Mouse (Mus musculus): Measurements from ENCODE around the gene Tbx5. TPM values are rescaled to one million over a fixed set of nuclear protein-coding genes. Genes with fewer than 3 reads are reported as not detected.

The Tbx5 gene
- polyA plus RNA-seq, 1 experiment from 2014 or later = not detected

- 52% methylated on average over 2 of the region's 2 CpGs for WGBS
- H3K4me1 ChIP-seq = no peaks in the 10 kb centered on the region
- no peak overlapping the region for H3K9ac ChIP-seq (replicated peaks)
- no peak overlapping the region for H3K27ac ChIP-seq (replicated peaks)
- peaks cover 35% of the 10 kb centered on the region; the same call in 1 of the 2 replicates for H3K27me3 ChIP-seq
- H3K4me2 ChIP-seq (replicated peaks) = no peak overlapping the region
- no peaks in the 10 kb centered on the region for H3K36me3 ChIP-seq
- no peaks in the 10 kb centered on the region for H3K9me3 ChIP-seq
- ATAC-seq (replicated peaks) = no peak
- H3K4me3 ChIP-seq = no peak overlapping the region
Observed at GRCm38 (mm10) chr5:119821506-119821905, 11.0 kb upstream of the Tbx5 start.

DNA sequence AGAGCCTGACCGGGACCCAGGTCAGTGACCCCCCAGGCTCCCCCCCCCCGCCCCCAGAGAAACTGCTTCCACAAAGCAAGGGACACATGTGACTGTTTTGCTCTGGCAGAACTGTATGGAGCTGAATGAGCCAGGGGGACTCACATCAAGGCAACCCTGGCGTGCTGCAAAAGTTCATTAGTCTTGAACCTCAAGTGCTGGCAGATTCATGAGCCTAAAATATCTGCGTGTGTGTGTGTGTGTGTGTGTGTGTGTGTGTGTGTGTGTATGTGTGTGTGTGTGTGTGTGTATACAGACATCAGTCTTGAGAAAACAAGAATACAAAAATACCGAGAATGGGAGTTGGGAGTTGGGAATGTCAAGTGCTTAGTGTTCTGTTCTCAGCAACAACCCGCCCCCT, 5.1 kb upstream of the Tbx5 start:
- Histone ChIP-seq H3K9ac (replicated peaks) (no peak overlapping the region), H3K9me3 (no peaks in the 10 kb centered on the region), H3K4me1 (no peaks in the 10 kb centered on the region), H3K27ac (replicated peaks) (no peak overlapping the region), H3K36me3 (no peaks in the 10 kb centered on the region), H3K4me2 (replicated peaks) (no peak overlapping the region), H3K4me3 (no peak overlapping the region), H3K27me3 (peaks cover 74% of the 10 kb centered on the region)
- ATAC-seq (replicated peaks) = no peak
- WGBS = 72% methylated on average over 6 of the region's 6 CpGs

DNA sequence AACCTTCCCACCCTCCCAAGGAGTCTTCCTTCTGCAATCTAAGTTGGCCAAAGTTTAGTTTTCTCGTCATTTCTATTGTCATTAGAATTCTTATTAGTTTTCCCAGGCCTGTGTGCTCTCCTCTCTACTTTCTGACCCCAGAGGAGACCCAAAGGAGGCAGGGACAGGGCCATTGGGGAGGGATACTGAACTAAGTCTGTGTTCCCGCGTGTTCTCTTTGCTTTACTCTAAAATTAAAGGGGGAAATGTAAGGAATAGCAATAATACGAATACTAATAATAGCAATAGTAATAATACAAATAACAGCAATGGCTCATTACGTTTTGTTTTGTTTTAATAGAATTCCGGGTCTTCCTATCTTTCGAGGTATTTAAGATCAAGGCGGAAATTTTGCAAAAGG, 1.9 kb upstream of the Tbx5 start:
- Histone ChIP-seq H3K4me2 (replicated peaks) (no peak overlapping the region), H3K9me3 (no peaks in the 10 kb centered on the region), H3K27me3 (peaks cover 83% of the 10 kb centered on the region), H3K27ac (replicated peaks) (no peak overlapping the region), H3K9ac (replicated peaks) (no peak overlapping the region), H3K4me3 (no peak overlapping the region), H3K4me1 (peaks cover 6% of the 10 kb centered on the region), H3K36me3 (no peaks in the 10 kb centered on the region)
- 7% methylated on average over 8 of the region's 8 CpGs for WGBS
- no peak for ATAC-seq (replicated peaks)

DNA sequence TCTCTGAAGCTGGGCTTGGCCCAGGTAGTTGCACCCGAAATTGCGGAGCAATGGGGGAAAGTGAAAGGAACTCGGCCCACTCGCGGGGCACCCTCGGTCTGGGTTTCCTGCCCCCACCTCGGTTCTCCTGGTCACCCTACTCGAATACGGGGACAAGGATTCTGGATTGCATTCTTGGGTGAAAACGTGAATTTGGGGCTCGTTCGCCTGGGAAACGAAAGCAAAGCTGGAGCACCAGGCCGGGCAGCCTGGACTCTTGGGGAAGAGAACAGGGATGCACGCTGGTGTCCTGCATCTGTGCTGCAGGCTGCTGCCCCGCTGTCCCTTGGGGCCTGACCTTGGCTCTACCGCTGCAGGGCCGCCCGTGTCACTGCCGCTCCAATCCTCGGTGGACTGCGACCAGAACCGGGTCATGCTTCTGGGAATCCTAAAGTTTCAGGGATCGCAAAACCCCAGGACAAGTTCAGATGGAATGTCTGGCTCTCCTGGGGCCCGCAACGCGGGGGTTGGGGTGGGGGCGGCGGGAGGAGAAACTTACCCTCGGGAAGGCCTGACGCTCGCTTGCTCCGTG, 1.2 kb upstream of the Tbx5 start:
- peaks cover 89% of the 10 kb centered on the region for H3K27me3 ChIP-seq
- H3K9ac ChIP-seq (replicated peaks) = no peak overlapping the region
- H3K4me2 ChIP-seq (replicated peaks) = no peak overlapping the region
- H3K27ac ChIP-seq (replicated peaks) = no peak overlapping the region
- H3K36me3 ChIP-seq = no peaks in the 10 kb centered on the region
- ATAC-seq (replicated peaks) = no peak
- no peak overlapping the region for H3K4me3 ChIP-seq
- H3K4me1 ChIP-seq = peaks cover 6% of the 10 kb centered on the region
- H3K9me3 ChIP-seq = no peaks in the 10 kb centered on the region
- under 1% methylated on average over 33 of the region's 33 CpGs for WGBS

DNA sequence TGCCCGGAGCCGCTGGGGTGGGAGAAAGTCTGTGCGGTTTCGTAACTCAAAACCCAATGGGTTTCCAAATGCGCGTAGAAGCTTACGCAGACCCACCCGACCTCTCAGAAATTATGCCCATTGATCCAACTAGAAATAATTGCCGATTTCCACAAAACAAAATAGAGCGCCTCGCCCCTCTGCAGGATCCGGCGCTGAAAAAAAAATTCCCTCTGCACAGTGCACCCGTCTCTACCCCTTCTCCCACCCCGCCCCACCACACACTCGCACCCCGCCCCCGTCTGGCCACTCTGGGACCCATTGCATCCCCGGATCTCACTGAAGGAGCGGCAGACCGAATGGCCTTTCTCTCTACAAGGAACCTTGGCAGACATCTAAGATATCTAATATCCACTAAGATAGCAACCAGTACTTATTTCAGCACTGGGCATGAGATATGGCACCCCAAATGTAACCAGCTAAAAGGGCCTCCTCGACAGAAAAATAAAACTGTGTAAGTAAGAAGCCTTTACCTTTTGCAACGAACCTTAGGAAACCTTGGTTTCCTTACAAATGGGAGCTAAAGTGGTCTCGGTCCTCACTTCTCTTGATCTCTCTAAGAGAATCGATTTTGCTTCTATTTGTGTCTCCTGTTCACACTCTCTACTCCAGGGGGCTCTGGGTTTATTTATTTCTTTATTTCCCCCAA, 533 bp upstream of the Tbx5 start:
- H3K4me2 ChIP-seq (replicated peaks) = no peak overlapping the region
- H3K4me1 ChIP-seq = peaks cover 6% of the 10 kb centered on the region
- peaks cover 91% of the 10 kb centered on the region for H3K27me3 ChIP-seq
- no peak overlapping the region for H3K4me3 ChIP-seq
- H3K9ac ChIP-seq (replicated peaks) = no peak overlapping the region
- no peaks in the 10 kb centered on the region for H3K9me3 ChIP-seq
- WGBS = 1% methylated on average over 25 of the region's 25 CpGs
- no peaks in the 10 kb centered on the region for H3K36me3 ChIP-seq
- ATAC-seq (replicated peaks) = no peak
- H3K27ac ChIP-seq (replicated peaks) = no peak overlapping the region

DNA sequence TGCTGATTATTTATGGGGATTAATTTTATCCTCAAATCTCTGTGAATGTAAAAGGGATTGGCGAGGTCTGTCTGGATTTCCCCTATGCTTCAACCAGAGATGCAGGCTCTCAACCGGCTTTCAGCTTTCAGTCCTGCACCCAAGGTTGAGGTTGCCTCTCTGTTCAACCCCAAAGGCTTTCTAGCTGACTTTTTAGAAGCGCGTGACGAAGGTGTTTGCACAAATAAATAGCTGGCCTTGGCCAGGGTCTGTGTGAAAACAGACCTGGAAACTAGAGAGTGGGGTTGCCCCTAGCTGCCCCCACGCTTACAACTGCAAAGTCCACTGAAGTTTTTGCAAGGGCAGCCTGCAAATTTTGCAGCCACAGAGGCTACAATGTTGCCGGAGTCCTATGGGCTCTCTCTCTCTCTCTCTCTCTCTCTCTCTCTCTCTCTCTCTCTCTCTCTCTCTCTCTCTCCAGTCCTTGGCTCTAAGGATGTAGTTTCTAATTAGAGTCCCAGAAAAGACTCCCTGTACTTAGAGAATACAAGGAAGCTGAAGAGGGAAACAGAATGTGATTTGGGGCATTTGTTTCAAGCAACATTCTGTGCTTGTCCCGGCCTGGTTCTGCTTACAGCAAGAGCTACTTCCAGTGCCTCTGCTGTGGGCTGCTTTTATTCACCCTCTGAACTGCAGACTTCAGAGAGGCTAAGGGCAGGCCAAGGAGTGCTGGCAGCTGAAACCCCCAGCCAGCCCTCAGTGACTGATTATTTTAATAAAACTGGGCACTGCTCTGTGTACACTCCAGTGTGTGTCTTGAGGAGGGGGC, 959 bp downstream of the Tbx5 start:
- WGBS = under 1% methylated on average over 8 of the region's 8 CpGs
- Histone ChIP-seq H3K36me3 (no peaks in the 10 kb centered on the region), H3K27ac (replicated peaks) (no peak overlapping the region), H3K4me1 (peaks cover 6% of the 10 kb centered on the region), H3K4me3 (no peak overlapping the region), H3K9ac (replicated peaks) (no peak overlapping the region), H3K27me3 (peaks cover 91% of the 10 kb centered on the region), H3K4me2 (replicated peaks) (no peak overlapping the region), H3K9me3 (no peaks in the 10 kb centered on the region)
- no peak for ATAC-seq (replicated peaks)

DNA sequence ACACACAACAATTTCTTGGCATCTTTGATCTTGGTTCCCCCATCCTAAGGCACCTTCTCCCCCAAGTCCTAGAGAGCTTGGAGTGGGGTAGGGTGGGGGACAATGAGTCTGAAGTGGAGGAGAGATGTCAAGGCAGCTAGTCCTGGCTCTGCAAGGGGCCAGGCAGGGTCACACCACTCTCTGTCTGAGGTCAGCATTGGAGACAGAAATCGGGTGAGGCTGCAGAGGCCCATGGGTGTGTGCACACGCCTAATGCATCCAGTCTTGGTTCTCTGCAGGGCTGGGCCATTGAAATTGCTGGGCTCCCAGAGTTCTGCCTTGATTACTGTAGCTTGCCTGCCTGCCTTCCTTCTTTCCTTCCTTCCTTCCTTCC, 1.5 kb downstream of the Tbx5 start:
- H3K9ac ChIP-seq (replicated peaks) = no peak overlapping the region
- H3K27me3 ChIP-seq = peaks cover 91% of the 10 kb centered on the region
- ATAC-seq (replicated peaks) = no peak
- H3K9me3 ChIP-seq = no peaks in the 10 kb centered on the region
- H3K36me3 ChIP-seq = no peaks in the 10 kb centered on the region
- WGBS = 3% methylated on average over 2 of the region's 2 CpGs
- H3K27ac ChIP-seq (replicated peaks) = no peak overlapping the region
- H3K4me2 ChIP-seq (replicated peaks) = no peak overlapping the region
- H3K4me1 ChIP-seq = peaks cover 6% of the 10 kb centered on the region
- H3K4me3 ChIP-seq = no peak overlapping the region

DNA sequence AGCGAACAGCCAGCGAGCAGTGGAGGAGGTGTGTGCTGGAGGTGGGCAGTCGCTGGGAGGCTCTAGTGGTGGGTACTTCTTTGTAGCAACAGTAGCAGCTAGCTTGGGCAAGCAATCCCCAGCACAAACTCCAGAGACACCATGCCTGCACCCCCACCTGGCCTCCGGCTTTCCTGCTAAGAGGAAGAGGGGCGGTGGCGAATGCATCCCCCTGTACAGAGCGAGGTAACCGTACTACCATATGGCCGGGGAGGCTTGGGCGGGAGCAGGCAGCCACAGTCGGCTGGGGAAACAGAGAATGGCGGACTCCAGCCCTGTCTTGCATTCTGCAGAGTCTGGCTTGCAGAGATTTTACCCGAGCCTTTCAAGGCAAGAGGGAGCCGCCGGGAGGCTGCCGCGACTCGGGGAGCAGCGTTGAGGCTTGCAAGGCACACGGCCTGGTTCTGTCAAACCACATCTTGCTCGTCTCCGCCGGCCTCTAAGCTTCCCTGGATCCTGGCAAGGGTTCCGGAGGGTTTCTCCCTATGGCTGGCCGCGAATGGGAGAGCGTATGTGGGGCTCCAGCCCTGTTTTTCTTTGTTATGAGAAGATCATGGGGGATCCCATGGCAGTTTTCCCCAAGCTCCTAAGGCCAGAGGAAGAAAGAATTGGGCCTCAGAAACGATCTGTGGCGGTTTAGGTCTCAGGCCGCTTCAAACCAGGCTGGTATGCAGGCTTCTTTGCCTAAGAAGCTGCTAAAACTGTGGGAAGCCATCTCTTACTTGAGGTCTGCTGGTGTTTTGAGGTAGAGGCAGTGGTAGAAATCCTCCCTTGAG, 2.8 kb downstream of the Tbx5 start:
- Histone ChIP-seq H3K27ac (replicated peaks) (no peak overlapping the region), H3K4me3 (no peak overlapping the region), H3K9me3 (no peaks in the 10 kb centered on the region), H3K27me3 (peaks cover 92% of the 10 kb centered on the region), H3K4me1 (peaks cover 6% of the 10 kb centered on the region), H3K4me2 (replicated peaks) (no peak overlapping the region), H3K36me3 (no peaks in the 10 kb centered on the region), H3K9ac (replicated peaks) (no peak overlapping the region)
- ATAC-seq (replicated peaks) = no peak
- under 1% methylated on average over 30 of the region's 30 CpGs for WGBS

- Histone ChIP-seq H3K36me3 (no peaks in the 10 kb centered on the region), H3K4me2 (replicated peaks) (no peak overlapping the region), H3K27me3 (peaks cover 93% of the 10 kb centered on the region), H3K27ac (replicated peaks) (no peak overlapping the region), H3K4me3 (no peak overlapping the region), H3K9ac (replicated peaks) (no peak overlapping the region), H3K4me1 (peaks cover 6% of the 10 kb centered on the region), H3K9me3 (no peaks in the 10 kb centered on the region)
- no peak for ATAC-seq (replicated peaks)
- 4% methylated on average over 12 of the region's 12 CpGs for WGBS
Observed at GRCm38 (mm10) chr5:119835868-119836209, 3.4 kb downstream of the Tbx5 start.

DNA sequence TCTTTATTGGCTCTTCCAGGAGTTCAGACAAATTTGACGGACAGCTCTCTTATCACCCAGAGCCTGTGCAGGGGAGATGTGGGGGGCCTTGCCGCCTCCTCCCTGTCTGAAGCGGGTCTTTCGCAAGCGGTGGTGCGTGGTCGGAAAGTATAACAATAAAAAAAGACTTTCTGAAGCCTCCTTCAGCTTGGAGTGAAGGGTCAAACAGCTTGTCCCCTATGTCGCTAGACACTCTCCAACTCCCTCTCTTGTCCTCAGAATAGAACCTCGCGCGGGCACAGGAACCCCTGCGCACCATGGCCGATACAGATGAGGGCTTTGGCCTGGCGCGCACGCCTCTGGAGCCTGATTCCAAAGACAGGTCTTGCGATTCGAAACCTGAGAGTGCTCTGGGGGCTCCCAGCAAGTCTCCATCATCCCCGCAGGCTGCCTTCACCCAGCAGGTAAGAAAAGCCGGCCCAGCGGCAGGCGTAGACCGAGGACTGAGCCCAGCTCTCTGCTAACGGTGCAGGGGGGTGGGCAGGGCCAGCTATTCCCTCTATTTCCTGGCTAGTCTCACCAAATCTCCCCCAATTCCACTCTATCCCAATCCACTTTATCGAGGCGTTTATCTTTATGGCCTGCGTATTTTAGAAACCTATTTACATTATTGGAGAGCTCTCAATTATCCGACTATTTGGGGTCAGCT, 4.3 kb downstream of the Tbx5 start:
- Histone ChIP-seq H3K4me2 (replicated peaks) (no peak overlapping the region), H3K27me3 (peaks cover 95% of the 10 kb centered on the region), H3K36me3 (no peaks in the 10 kb centered on the region), H3K9ac (replicated peaks) (no peak overlapping the region), H3K4me1 (peaks cover 6% of the 10 kb centered on the region), H3K27ac (replicated peaks) (no peak overlapping the region), H3K9me3 (no peaks in the 10 kb centered on the region), H3K4me3 (no peak overlapping the region)
- no peak for ATAC-seq (replicated peaks)
- WGBS = 1% methylated on average over 28 of the region's 28 CpGs

- Histone ChIP-seq H3K27ac (replicated peaks) (no peak overlapping the region), H3K4me3 (no peak overlapping the region), H3K9me3 (no peaks in the 10 kb centered on the region), H3K9ac (replicated peaks) (no peak overlapping the region), H3K36me3 (no peaks in the 10 kb centered on the region), H3K4me1 (peaks cover 6% of the 10 kb centered on the region), H3K4me2 (replicated peaks) (no peak overlapping the region), H3K27me3 (peaks cover 95% of the 10 kb centered on the region)
- under 1% methylated on average over 19 of the region's 19 CpGs for WGBS
- ATAC-seq (replicated peaks) = no peak
Observed at GRCm38 (mm10) chr5:119837306-119837675, 4.8 kb downstream of the Tbx5 start.
